ENCODE assay signal across 12 mouse cellular contexts in the genomic region with DNA sequence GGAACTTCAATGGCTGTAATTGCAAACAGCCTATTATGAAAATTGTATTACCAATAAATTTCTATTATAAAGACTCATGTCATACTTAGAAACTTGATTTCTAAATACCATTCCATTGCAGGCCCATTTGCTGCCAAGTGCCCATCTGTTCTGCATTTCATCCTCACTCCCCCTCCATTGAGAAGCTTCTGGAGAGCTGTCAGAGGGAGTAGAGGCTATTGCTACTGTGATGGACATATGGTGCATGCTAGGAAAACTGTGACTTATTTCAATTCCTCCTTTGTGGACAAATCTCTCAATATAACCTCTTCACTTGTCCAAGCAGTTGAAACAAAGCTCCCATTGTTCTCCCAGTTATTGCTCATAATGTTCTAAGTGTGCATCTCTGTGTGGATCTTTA. TPM values are rescaled to one million over a fixed set of nuclear protein-coding genes. Genes with fewer than 3 reads are reported as not detected.
DNase-seq lines count a peak whose midpoint lies in the region; ATAC-seq and TF ChIP-seq lines count a peak whose summit lies in the region.
"Had no signal": no experiment of that assay in that cellular context is flagged by ENCODE, and none has a peak within 500 bp of the region (broad histone marks: within the 10 kb centered on the region; RNA-seq: fewer than 3 reads in every experiment).

No protein-coding gene starts in this region.

- no peaks in the 10 kb centered on the region for H3K36me3 ChIP-seq in forebrain, embryonic 15.5 days
- no peaks in the 10 kb centered on the region for H3K36me3 ChIP-seq in forebrain, embryonic 10.5 days (replicated peaks)
- no peaks in the 10 kb centered on the region for H3K36me3 ChIP-seq in lung, embryonic 16.5 days (ENCODE audit: control insufficient read depth, insufficient read depth, low read length)

- no peaks in the 10 kb centered on the region for H3K27me3 ChIP-seq in forebrain, embryonic 15.5 days
- H3K27me3 ChIP-seq in forebrain, embryonic 10.5 days (ENCODE audit: poor library complexity, severe bottlenecking): no peaks in the 10 kb centered on the region
- H3K27me3 ChIP-seq in lung, embryonic 16.5 days (ENCODE audit: control insufficient read depth, insufficient read depth, low read depth, low read length): no peaks in the 10 kb centered on the region
- H3K27me3 ChIP-seq: liver, embryonic 12.5 days had no signal

- TF ChIP-seq CTCF in lung, adult 2 months (IDR thresholded peaks at IDR 0.05; ENCODE audit: insufficient read depth, low read length): no peak

- no peak overlapping the region for H3K4me3 ChIP-seq in forebrain, embryonic 15.5 days
- H3K4me3 ChIP-seq in forebrain, embryonic 10.5 days: no peak overlapping the region
- no peak overlapping the region for H3K4me3 ChIP-seq in lung, embryonic 16.5 days (ENCODE audit: low read length)
- H3K4me3 ChIP-seq in lung, adult 2 months (replicated peaks; ENCODE audit: extremely low read depth, low read depth, low read length): no peak overlapping the region
- H3K4me3 ChIP-seq: liver, embryonic 12.5 days had no signal

- H3K9me3 ChIP-seq in forebrain, embryonic 15.5 days: no peaks in the 10 kb centered on the region
- H3K9me3 ChIP-seq in forebrain, embryonic 10.5 days: no peaks in the 10 kb centered on the region
- no peaks in the 10 kb centered on the region for H3K9me3 ChIP-seq in lung, embryonic 16.5 days (ENCODE audit: control insufficient read depth, low read length)
- H3K9me3 ChIP-seq: liver, embryonic 12.5 days had no signal

- no peak overlapping the region for H3K4me2 ChIP-seq in forebrain, embryonic 15.5 days (replicated peaks)
- no peak overlapping the region for H3K4me2 ChIP-seq in lung, embryonic 16.5 days (ENCODE audit: low read depth, low read length)
- H3K4me2 ChIP-seq: liver, embryonic 12.5 days had no signal

- no peak for ATAC-seq in forebrain, embryonic 15.5 days (replicated peaks)
- peak; percentile 88 for ATAC-seq in lung, embryonic 16.5 days (ENCODE audit: low read depth)
- ATAC-seq: liver, embryonic 12.5 days; midbrain, embryonic 16.5 days had no signal

- H3K9ac ChIP-seq in forebrain, embryonic 15.5 days (replicated peaks): no peak overlapping the region
- H3K9ac ChIP-seq in lung, embryonic 16.5 days (ENCODE audit: low read length): no peak overlapping the region
- H3K9ac ChIP-seq: liver, embryonic 12.5 days had no signal

- peak overlapping the region; percentile 66 for H3K27ac ChIP-seq in forebrain, embryonic 15.5 days (replicated peaks)
- H3K27ac ChIP-seq in forebrain, embryonic 10.5 days: no peak overlapping the region
- no peak overlapping the region for H3K27ac ChIP-seq in lung, embryonic 16.5 days (ENCODE audit: low read length)
- H3K27ac ChIP-seq: liver, embryonic 12.5 days had no signal

- no peak for DNase-seq in forebrain, embryonic 10.5 days (ENCODE audit: extremely low spot score, low spot score)
- DNase-seq in lung, adult 2 months: no peak
- DNase-seq in cerebellum, postnatal 14 days: peak; percentile 38 to 64
- peak; percentile 3 for DNase-seq in lung, postnatal 14 days
- no peak for DNase-seq in spleen, postnatal 14 days (ENCODE audit: low spot score in 2 of 2)
- DNase-seq in kidney, adult 8-10 months: no peak
- DNase-seq: gastrocnemius, postnatal 14 days; heart, postnatal 14 days had no signal

- peaks cover 5% of the 10 kb centered on the region for H3K4me1 ChIP-seq in forebrain, embryonic 15.5 days
- no peaks in the 10 kb centered on the region for H3K4me1 ChIP-seq in forebrain, embryonic 10.5 days
- H3K4me1 ChIP-seq in lung, embryonic 16.5 days (replicated peaks; ENCODE audit: control insufficient read depth, insufficient read depth, low read length): no peaks in the 10 kb centered on the region
- H3K4me1 ChIP-seq in lung, adult 2 months (ENCODE audit: control insufficient read depth, insufficient read depth, low read length): no peaks in the 10 kb centered on the region
- H3K4me1 ChIP-seq: liver, embryonic 12.5 days had no signal

- TF ChIP-seq POLR2A in lung, adult 2 months (IDR thresholded peaks at IDR 0.05; ENCODE audit: borderline replicate concordance, extremely low read depth, low read depth, low read length): no peak

RNA-seq across cellular contexts. Expression of a gene that starts 19.9 kb away (rescaled TPM):
- 24.7 and 25.7 TPM in 2 replicates for polyA plus RNA-seq in forebrain, embryonic 15.5 days (2015; fragmentation: Nextera tagmentation; extraction: Ambion mirVana)
- polyA plus RNA-seq in forebrain, embryonic 10.5 days (2016; fragmentation: Nextera tagmentation; extraction: Ambion mirVana): 13.3 and 16.6 TPM in 2 replicates
- polyA plus RNA-seq in lung, embryonic 16.5 days (2015; fragmentation: Nextera tagmentation; extraction: Ambion mirVana): 19.1 and 19.2 TPM in 2 replicates
- polyA plus RNA-seq in lung, adult 2 months (2012; rRNA removed): 8.6 and 12.4 TPM in 2 replicates

RNA-seq across cellular contexts. Expression of a gene that starts 23.6 kb away (rescaled TPM):
- polyA plus RNA-seq in forebrain, embryonic 15.5 days (2015; fragmentation: Nextera tagmentation; extraction: Ambion mirVana): 90.4 and 95.6 TPM in 2 replicates
- polyA plus RNA-seq in forebrain, embryonic 10.5 days (2016; fragmentation: Nextera tagmentation; extraction: Ambion mirVana): 104 and 117 TPM in 2 replicates
- polyA plus RNA-seq in lung, embryonic 16.5 days (2015; fragmentation: Nextera tagmentation; extraction: Ambion mirVana): 76.9 and 82.8 TPM in 2 replicates
- polyA plus RNA-seq in lung, adult 2 months (2012; rRNA removed): 16.1 and 25.3 TPM in 2 replicates

Comparison
In these comparisons a context has a peak if more than half of its experiments do, and no peak if none do; other contexts are left out.
1. DNase-seq: peak in cerebellum, postnatal 14 days (2 of 2) and lung, postnatal 14 days (single experiment); none in forebrain, embryonic 10.5 days (single experiment), lung, adult 2 months (single experiment), spleen, postnatal 14 days (0 of 2) and kidney, adult 8-10 months (0 of 2).